Mouse (Mus musculus): Measurements from ENCODE around the gene Olfr1048. TPM values are rescaled to one million over a fixed set of nuclear protein-coding genes. Genes with fewer than 3 reads are reported as not detected.

The Olfr1048 gene
- total and polyA plus RNA-seq, 2 experiments, result not detected

DNA sequence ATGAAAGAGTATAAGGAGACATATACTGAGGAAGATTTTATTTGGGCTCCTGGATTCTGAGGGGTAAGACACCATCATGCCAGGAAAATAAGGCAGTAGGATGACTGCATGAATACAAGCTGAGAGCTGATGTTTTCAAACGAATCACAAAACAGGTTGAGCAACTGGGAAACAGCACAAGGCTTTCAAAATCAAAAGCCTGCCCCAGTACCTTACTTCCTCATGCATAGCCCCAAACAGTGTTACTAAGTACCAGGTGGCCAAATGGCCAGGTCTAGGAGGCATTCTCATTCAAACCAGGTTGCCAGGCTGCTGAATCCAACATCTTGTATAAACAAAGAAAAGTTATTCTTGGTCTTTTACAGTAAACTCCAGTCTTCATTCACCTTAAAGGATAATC, 44.2 kb downstream of the Olfr1048 start:
- Histone ChIP-seq H3K36me3 (ENCODE audit: control insufficient read depth, insufficient read depth, low read length) (no peaks in the 10 kb centered on the region), H3K4me3 (ENCODE audit: insufficient read depth, low read depth, low read length) (no peak overlapping the region), H3K9ac (ENCODE audit: low read depth, low read length) (no peak overlapping the region), H3K4me1 (ENCODE audit: control insufficient read depth, insufficient read depth, low read length) (no peaks in the 10 kb centered on the region), H3K27me3 (ENCODE audit: control insufficient read depth, insufficient read depth, low read length) (no peaks in the 10 kb centered on the region), H3K79me2 (ENCODE audit: control insufficient read depth, insufficient read depth, low read length) (no peaks in the 10 kb centered on the region), H3K27ac (replicated peaks; ENCODE audit: insufficient read depth, low read depth, low read length) (no peak overlapping the region)
- WGBS, result 37% methylated on average over 1 of the region's 1 CpGs
- TF ChIP-seq POLR2A (IDR thresholded peaks at IDR 0.05; ENCODE audit: extremely low read depth, insufficient read depth, low read length), result no peak
- TF ChIP-seq CTCF (IDR thresholded peaks at IDR 0.05; ENCODE audit: low read depth, low read length), result no peak
- no peak for DNase-seq (ENCODE audit: extremely low read depth, low read depth, low spot score)

DNA sequence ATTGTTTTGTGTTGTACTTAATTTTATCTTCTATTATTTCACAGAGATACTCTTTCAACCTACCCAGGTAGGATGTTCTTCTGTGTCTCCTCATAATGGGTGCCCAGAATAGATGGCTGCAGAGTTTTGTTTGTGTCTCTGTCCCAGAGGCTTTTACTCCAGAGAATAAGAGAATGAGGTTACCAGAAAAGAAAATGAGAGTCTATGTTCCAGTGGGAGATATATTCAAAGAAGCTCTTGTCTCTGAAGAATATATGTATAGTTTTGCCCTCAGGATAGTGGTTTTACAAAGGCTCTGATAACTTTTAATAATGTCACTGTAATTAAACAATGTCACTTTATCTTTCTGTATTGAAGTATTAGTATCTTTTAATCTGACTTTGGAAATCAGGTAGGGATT, 54.5 kb downstream of the Olfr1048 start, which contains the start of gene Olfr52:
Olfr52 (minus strand) TSS at position 101 of the 400 bp plus-strand sequence.
- H3K79me2 ChIP-seq (ENCODE audit: control insufficient read depth, insufficient read depth, low read length), result no peaks in the 10 kb centered on the region
- no peak for TF ChIP-seq CTCF (IDR thresholded peaks at IDR 0.05; ENCODE audit: low read depth, low read length)
- TF ChIP-seq POLR2A (IDR thresholded peaks at IDR 0.05; ENCODE audit: extremely low read depth, insufficient read depth, low read length), result no peak
- no peaks in the 10 kb centered on the region for H3K36me3 ChIP-seq (ENCODE audit: control insufficient read depth, insufficient read depth, low read length)
- no peak within 1 kb of the TSS for H3K4me3 ChIP-seq (ENCODE audit: insufficient read depth, low read depth, low read length)
- no peak within 1 kb of the TSS for H3K9ac ChIP-seq (ENCODE audit: low read depth, low read length)
- no peaks in the 10 kb centered on the region for H3K4me1 ChIP-seq (ENCODE audit: control insufficient read depth, insufficient read depth, low read length)
- H3K27ac ChIP-seq (replicated peaks; ENCODE audit: insufficient read depth, low read depth, low read length), result no peak within 1 kb of the TSS
- H3K27me3 ChIP-seq (ENCODE audit: control insufficient read depth, insufficient read depth, low read length), result no peaks in the 10 kb centered on the region
- DNase-seq (ENCODE audit: extremely low read depth, low read depth, low spot score), result no peak

Other genes with a start within 250 kb of the Olfr1048 start
- not detected in 2 replicates for gene Olfr1031, start 250.0 kb downstream of the Olfr1048 start, total RNA-seq (2014; rRNA removed)
- not detected in 2 replicates for gene Olfr1031, start 250.0 kb downstream of the Olfr1048 start, polyA plus RNA-seq (2012; rRNA removed)
- gene Olfr1032, start 234.7 kb downstream of the Olfr1048 start, total RNA-seq (2014; rRNA removed), result not detected in 2 replicates
- not detected in 2 replicates for gene Olfr1032, start 234.7 kb downstream of the Olfr1048 start, polyA plus RNA-seq (2012; rRNA removed)
- gene Olfr1033, start 219.7 kb downstream of the Olfr1048 start, total RNA-seq (2014; rRNA removed), result 8.7 and 10.7 TPM in 2 replicates
- gene Olfr1033, start 219.7 kb downstream of the Olfr1048 start, polyA plus RNA-seq (2012; rRNA removed), result 1.7 TPM in 2 replicates
- 2.4 and 2.6 TPM in 2 replicates for gene Olfr1034, start 194.4 kb downstream of the Olfr1048 start, total RNA-seq (2014; rRNA removed)
- 0.90 and 0.93 TPM in 2 replicates for gene Olfr1034, start 194.4 kb downstream of the Olfr1048 start, polyA plus RNA-seq (2012; rRNA removed)
- gene Olfr1036, start 166.3 kb downstream of the Olfr1048 start, total RNA-seq (2014; rRNA removed), result not detected in 2 replicates
- gene Olfr1036, start 166.3 kb downstream of the Olfr1048 start, polyA plus RNA-seq (2012; rRNA removed), result not detected in 2 replicates
- gene Olfr1037, start 152.9 kb downstream of the Olfr1048 start, total RNA-seq (2014; rRNA removed), result not detected in 2 replicates
- not detected in 2 replicates for gene Olfr1037, start 152.9 kb downstream of the Olfr1048 start, polyA plus RNA-seq (2012; rRNA removed)
- not detected in 2 replicates for gene Olfr1039, start 104.4 kb downstream of the Olfr1048 start, total RNA-seq (2014; rRNA removed)
- gene Olfr1039, start 104.4 kb downstream of the Olfr1048 start, polyA plus RNA-seq (2012; rRNA removed), result not detected in 2 replicates
- gene Olfr1040, start 93.6 kb downstream of the Olfr1048 start, total RNA-seq (2014; rRNA removed), result not detected in 2 replicates
- gene Olfr1040, start 93.6 kb downstream of the Olfr1048 start, polyA plus RNA-seq (2012; rRNA removed), result not detected in 2 replicates
- not detected in 2 replicates for gene Olfr1042, start 78.5 kb downstream of the Olfr1048 start, total RNA-seq (2014; rRNA removed)
- gene Olfr1042, start 78.5 kb downstream of the Olfr1048 start, polyA plus RNA-seq (2012; rRNA removed), result not detected in 2 replicates
- not detected in 2 replicates for gene Olfr1043, start 72.8 kb downstream of the Olfr1048 start, total RNA-seq (2014; rRNA removed)
- gene Olfr1043, start 72.8 kb downstream of the Olfr1048 start, polyA plus RNA-seq (2012; rRNA removed), result not detected in 2 replicates
- gene Olfr1044, start 62.5 kb downstream of the Olfr1048 start, total RNA-seq (2014; rRNA removed), result not detected in 2 replicates
- gene Olfr1044, start 62.5 kb downstream of the Olfr1048 start, polyA plus RNA-seq (2012; rRNA removed), result not detected in 2 replicates
- gene Olfr52, start 54.6 kb downstream of the Olfr1048 start, total RNA-seq (2014; rRNA removed), result not detected in 2 replicates
- not detected in 2 replicates for gene Olfr52, start 54.6 kb downstream of the Olfr1048 start, polyA plus RNA-seq (2012; rRNA removed)
- not detected in 2 replicates for gene Olfr1045, start 37.3 kb downstream of the Olfr1048 start, total RNA-seq (2014; rRNA removed)
- not detected in 2 replicates for gene Olfr1045, start 37.3 kb downstream of the Olfr1048 start, polyA plus RNA-seq (2012; rRNA removed)
- gene Olfr1046, start 21.0 kb downstream of the Olfr1048 start, total RNA-seq (2014; rRNA removed), result not detected in 2 replicates
- not detected in 2 replicates for gene Olfr1046, start 21.0 kb downstream of the Olfr1048 start, polyA plus RNA-seq (2012; rRNA removed)
- not detected in 2 replicates for gene Olfr1047, start 8.9 kb downstream of the Olfr1048 start, total RNA-seq (2014; rRNA removed)
- not detected in 2 replicates for gene Olfr1047, start 8.9 kb downstream of the Olfr1048 start, polyA plus RNA-seq (2012; rRNA removed)
- gene Olfr1049, start 18.0 kb upstream of the Olfr1048 start, total RNA-seq (2014; rRNA removed), result not detected in 2 replicates
- not detected in 2 replicates for gene Olfr1049, start 18.0 kb upstream of the Olfr1048 start, polyA plus RNA-seq (2012; rRNA removed)
- not detected in 2 replicates for gene Olfr1051, start 38.8 kb upstream of the Olfr1048 start, total RNA-seq (2014; rRNA removed)
- gene Olfr1051, start 38.8 kb upstream of the Olfr1048 start, polyA plus RNA-seq (2012; rRNA removed), result not detected in 2 replicates
- gene Olfr1052, start 52.2 kb upstream of the Olfr1048 start, total RNA-seq (2014; rRNA removed), result not detected in 2 replicates
- not detected in 2 replicates for gene Olfr1052, start 52.2 kb upstream of the Olfr1048 start, polyA plus RNA-seq (2012; rRNA removed)
- not detected in 2 replicates for gene Olfr1053, start 75.0 kb upstream of the Olfr1048 start, total RNA-seq (2014; rRNA removed)
- not detected in 2 replicates for gene Olfr1053, start 75.0 kb upstream of the Olfr1048 start, polyA plus RNA-seq (2012; rRNA removed)
- not detected in 2 replicates for gene Olfr1054, start 95.1 kb upstream of the Olfr1048 start, total RNA-seq (2014; rRNA removed)
- gene Olfr1054, start 95.1 kb upstream of the Olfr1048 start, polyA plus RNA-seq (2012; rRNA removed), result not detected in 2 replicates
- not detected in 2 replicates for gene Olfr1055, start 110.0 kb upstream of the Olfr1048 start, total RNA-seq (2014; rRNA removed)
- gene Olfr1055, start 110.0 kb upstream of the Olfr1048 start, polyA plus RNA-seq (2012; rRNA removed), result not detected in 2 replicates
- not detected in 2 replicates for gene Olfr1056, start 122.2 kb upstream of the Olfr1048 start, total RNA-seq (2014; rRNA removed)
- gene Olfr1056, start 122.2 kb upstream of the Olfr1048 start, polyA plus RNA-seq (2012; rRNA removed), result not detected in 2 replicates
- gene Olfr1057, start 138.1 kb upstream of the Olfr1048 start, total RNA-seq (2014; rRNA removed), result not detected in 2 replicates
- gene Olfr1057, start 138.1 kb upstream of the Olfr1048 start, polyA plus RNA-seq (2012; rRNA removed), result not detected in 2 replicates
- not detected in 2 replicates for gene Olfr1058, start 148.3 kb upstream of the Olfr1048 start, total RNA-seq (2014; rRNA removed)
- not detected in 2 replicates for gene Olfr1058, start 148.3 kb upstream of the Olfr1048 start, polyA plus RNA-seq (2012; rRNA removed)
- gene Olfr1061, start 173.8 kb upstream of the Olfr1048 start, total RNA-seq (2014; rRNA removed), result not detected in 2 replicates
- gene Olfr1061, start 173.8 kb upstream of the Olfr1048 start, polyA plus RNA-seq (2012; rRNA removed), result not detected in 2 replicates
- not detected in 2 replicates for gene Olfr1062, start 186.5 kb upstream of the Olfr1048 start, total RNA-seq (2014; rRNA removed)
- not detected in 2 replicates for gene Olfr1062, start 186.5 kb upstream of the Olfr1048 start, polyA plus RNA-seq (2012; rRNA removed)
- not detected in 2 replicates for gene Olfr1065, start 210.3 kb upstream of the Olfr1048 start, total RNA-seq (2014; rRNA removed)
- not detected in 2 replicates for gene Olfr1065, start 210.3 kb upstream of the Olfr1048 start, polyA plus RNA-seq (2012; rRNA removed)
- gene Olfr1066, start 216.0 kb upstream of the Olfr1048 start, total RNA-seq (2014; rRNA removed), result not detected in 2 replicates
- gene Olfr1066, start 216.0 kb upstream of the Olfr1048 start, polyA plus RNA-seq (2012; rRNA removed), result not detected in 2 replicates
- gene Olfr228, start 247.1 kb upstream of the Olfr1048 start, total RNA-seq (2014; rRNA removed), result not detected in 2 replicates
- gene Olfr228, start 247.1 kb upstream of the Olfr1048 start, polyA plus RNA-seq (2012; rRNA removed), result not detected in 2 replicates